Mouse (Mus musculus): ENCODE results near the gene Ccdc134.

- TF ChIP-seq ZKSCAN1 (IDR thresholded peaks at IDR 0.05; ENCODE audit: low read depth, low read length) (no peak), EP300 (IDR thresholded peaks at IDR 0.05; ENCODE audit: low read depth in 1 of 2, low read length in 2 of 2) (no peak), MYC (IDR thresholded peaks at IDR 0.05; ENCODE audit: low read depth, low read length) (no peak), ZNF384 (IDR thresholded peaks at IDR 0.05; ENCODE audit: low read depth, low read length) (no peak), MAX (IDR thresholded peaks at IDR 0.05; ENCODE audit: low read length) (no peak), CTCF (IDR thresholded peaks at IDR 0.05 in 2 of 3, conservative IDR thresholded peaks at IDR 0.05 in 1 of 3; ENCODE audit: control insufficient read depth in 1 of 3, insufficient read depth in 1 of 3, low read depth in 2 of 3, low read length in 3 of 3, poor library complexity in 1 of 3, severe bottlenecking in 1 of 3) (no peak)
These were observed 47.8 kb upstream of the Ccdc134 start for GRCm38 (mm10) chr15:82079883-82080282.
